Mouse (Mus musculus) adrenal gland (tissue): Measurements from ENCODE around the gene 4930556J24Rik.
"Not testable (repeated sequence)": the region's sequence is repeated elsewhere in the genome, so short reads cannot be mapped to it uniquely, and the experiment has no call there.

Experiments used
- intact Hi-C: fragments of 180-260 bp; cut with DNase I; formaldehyde crosslinking; loops from one replicate; pipeline ENCODE4 v1.15.1; 2025

Gene 4930556J24Rik

GRCm38 (mm10) chr11:3922731-3923130 lies 53.8 kb downstream of the 4930556J24Rik start:
- intact Hi-C loops: no loop called here

GRCm38 (mm10) chr11:3922115-3922514 lies 54.5 kb downstream of the 4930556J24Rik start:
- intact Hi-C loops: no loop called here

- intact Hi-C loops: no loop called here
Measured at GRCm38 (mm10) chr11:3921281-3921850, 55.2 kb downstream of the 4930556J24Rik start.

GRCm38 (mm10) chr11:3920476-3920875 lies 56.1 kb downstream of the 4930556J24Rik start:
- intact Hi-C loops: no loop called here

GRCm38 (mm10) chr11:3918738-3919137 lies 57.8 kb downstream of the 4930556J24Rik start:
- intact Hi-C loops: no loop called here

GRCm38 (mm10) chr11:3914109-3914840 lies 62.3 kb downstream of the 4930556J24Rik start, which contains the start of gene Slc35e4:
Gene Slc35e4 (minus strand): TSS chr11:3914664.
- intact Hi-C loops: loop anchor here (1.0 kb wide), 1 partner anchor 34 kb away; no protein-coding TSS in a partner anchor

- intact Hi-C loops: loop anchor here (1.0 kb wide), 1 partner anchor 33 kb away; no protein-coding TSS in a partner anchor
Measured at GRCm38 (mm10) chr11:3913316-3914108, 63.1 kb downstream of the 4930556J24Rik start.

- intact Hi-C loops: no loop called here
Measured at GRCm38 (mm10) chr11:3912875-3913271, 63.7 kb downstream of the 4930556J24Rik start.

GRCm38 (mm10) chr11:3912100-3912874 lies 64.3 kb downstream of the 4930556J24Rik start:
- intact Hi-C loops: no loop called here

GRCm38 (mm10) chr11:3911440-3911839 lies 65.1 kb downstream of the 4930556J24Rik start:
- intact Hi-C loops: not testable (repeated sequence)

- intact Hi-C loops: no loop called here
Measured at GRCm38 (mm10) chr11:3910513-3911310, 65.9 kb downstream of the 4930556J24Rik start.

- intact Hi-C loops: no loop called here
Measured at GRCm38 (mm10) chr11:3909236-3909635, 67.3 kb downstream of the 4930556J24Rik start.

- intact Hi-C loops: no loop called here
Measured at GRCm38 (mm10) chr11:3905446-3905845, 71.1 kb downstream of the 4930556J24Rik start.

- intact Hi-C loops: no loop called here
Measured at GRCm38 (mm10) chr11:3904673-3905072, 71.9 kb downstream of the 4930556J24Rik start.

- intact Hi-C loops: no loop called here
Measured at GRCm38 (mm10) chr11:3903046-3903445, 73.5 kb downstream of the 4930556J24Rik start.

GRCm38 (mm10) chr11:3902516-3902915 lies 74.1 kb downstream of the 4930556J24Rik start:
- intact Hi-C loops: no loop called here

GRCm38 (mm10) chr11:3900296-3900695 lies 76.3 kb downstream of the 4930556J24Rik start:
- intact Hi-C loops: no loop called here

GRCm38 (mm10) chr11:3895933-3896332 lies 80.6 kb downstream of the 4930556J24Rik start:
- intact Hi-C loops: no loop called here

GRCm38 (mm10) chr11:3895458-3895857 lies 81.1 kb downstream of the 4930556J24Rik start:
- intact Hi-C loops: no loop called here
